Mouse (Mus musculus) stomach, embryonic 15.5 days (tissue): ENCODE results near the gene Mthfd2. TPM values are rescaled to one million over a fixed set of nuclear protein-coding genes. Genes with fewer than 3 reads are reported as not detected.

Experiments used
- ATAC-seq: fragments of 200-750 bp; cut with Nextera tagmentation; 2 replicates; pipeline ENCODE4 v1.8.0; 2017; ENCODE audit warnings: low read depth, moderate number of reproducible peaks, moderate TSS enrichment; ENCODE audit not compliant: insufficient read depth, low FRiP score
- H3K27ac ChIP-seq: fragments of 300-500 bp; sonication (generic); 2 replicates; pipeline ENCODE4 v1.5.1; 2015; ENCODE audit warnings: mild to moderate bottlenecking, inconsistent platforms
- H3K27me3 ChIP-seq: fragments of 300-500 bp; sonication (generic); replicated peaks from 2 replicates; pipeline ENCODE4 v1.6.1; 2015; ENCODE audit warnings: inconsistent platforms
- H3K36me3 ChIP-seq: fragments of 300-500 bp; sonication (generic); 2 replicates; pipeline ENCODE4 v1.6.1; 2015; ENCODE audit warnings: inconsistent platforms
- H3K4me1 ChIP-seq: fragments of 300-500 bp; sonication (generic); 2 replicates; pipeline ENCODE4 v1.6.1; 2015; ENCODE audit warnings: inconsistent platforms
- H3K4me2 ChIP-seq: fragments of 300-500 bp; sonication (generic); 2 replicates; pipeline ENCODE4 v1.6.1; 2015; ENCODE audit warnings: mild to moderate bottlenecking, inconsistent platforms
- H3K4me3 ChIP-seq: fragments of 300-500 bp; sonication (generic); replicated peaks from 2 replicates; pipeline ENCODE4 v1.5.1; 2015; ENCODE audit warnings: inconsistent platforms
- H3K9ac ChIP-seq: fragments of 300-500 bp; sonication (generic); 2 replicates; pipeline ENCODE4 v1.6.1; 2015; ENCODE audit warnings: inconsistent platforms
- H3K9me3 ChIP-seq: fragments of 300-500 bp; sonication (generic); 2 replicates; pipeline ENCODE4 v1.6.1; 2016; ENCODE audit warnings: inconsistent platforms
- WGBS: fragments of 180-500 bp; shearing (Covaris S2); methylation state at CpG from one replicate; pipeline ENCODE4 v1.1.7; 2015; 5-methylcytosine and 5-hydroxymethylcytosine counted together
- polyA plus RNA-seq: library from polyadenylated mRNA; unstranded; fragments of >200 nt; fragmentation: Nextera tagmentation; extraction: Ambion mirVana; gene quantifications from 2 replicates; pipeline ENCODE4 v1.2.1, GENCODE M21; 2015

Gene Mthfd2
- polyA plus RNA-seq, 1 experiment from 2014 or later = 42.0 TPM

DNA sequence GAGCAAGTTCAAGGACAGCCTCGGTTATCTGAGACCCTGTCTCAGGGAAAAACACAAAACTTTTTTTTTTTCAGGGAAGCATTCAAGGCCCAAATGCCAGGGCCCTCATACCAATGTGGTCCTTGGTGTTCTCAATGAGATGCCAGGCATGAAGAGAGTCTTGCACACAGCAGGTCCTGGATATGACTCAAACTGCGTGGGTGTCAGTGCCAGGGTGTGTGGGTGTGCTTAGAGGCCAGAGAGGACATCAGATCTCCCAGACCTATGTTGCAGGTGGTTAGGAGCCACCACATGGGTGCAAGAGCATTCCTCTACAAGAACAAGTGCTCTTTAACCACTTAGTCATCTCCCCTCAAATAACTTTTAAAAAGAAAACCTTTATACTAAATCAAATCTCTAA is 24.4 kb downstream of the Mthfd2 start:
- 82% methylated on average over 2 of the region's 2 CpGs for WGBS
- H3K4me3 ChIP-seq = no peak overlapping the region
- no peak overlapping the region for H3K9ac ChIP-seq
- H3K27ac ChIP-seq = no peak overlapping the region
- ATAC-seq = no peak
- no peak overlapping the region for H3K4me2 ChIP-seq
- H3K36me3 ChIP-seq = 0 out of 2 replicates have a peak, but pooled peaks cover 7% of the 10 kb centered on the region
- H3K27me3 ChIP-seq = no peaks in the 10 kb centered on the region
- no peaks in the 10 kb centered on the region for H3K4me1 ChIP-seq
- H3K9me3 ChIP-seq = no peaks in the 10 kb centered on the region

DNA sequence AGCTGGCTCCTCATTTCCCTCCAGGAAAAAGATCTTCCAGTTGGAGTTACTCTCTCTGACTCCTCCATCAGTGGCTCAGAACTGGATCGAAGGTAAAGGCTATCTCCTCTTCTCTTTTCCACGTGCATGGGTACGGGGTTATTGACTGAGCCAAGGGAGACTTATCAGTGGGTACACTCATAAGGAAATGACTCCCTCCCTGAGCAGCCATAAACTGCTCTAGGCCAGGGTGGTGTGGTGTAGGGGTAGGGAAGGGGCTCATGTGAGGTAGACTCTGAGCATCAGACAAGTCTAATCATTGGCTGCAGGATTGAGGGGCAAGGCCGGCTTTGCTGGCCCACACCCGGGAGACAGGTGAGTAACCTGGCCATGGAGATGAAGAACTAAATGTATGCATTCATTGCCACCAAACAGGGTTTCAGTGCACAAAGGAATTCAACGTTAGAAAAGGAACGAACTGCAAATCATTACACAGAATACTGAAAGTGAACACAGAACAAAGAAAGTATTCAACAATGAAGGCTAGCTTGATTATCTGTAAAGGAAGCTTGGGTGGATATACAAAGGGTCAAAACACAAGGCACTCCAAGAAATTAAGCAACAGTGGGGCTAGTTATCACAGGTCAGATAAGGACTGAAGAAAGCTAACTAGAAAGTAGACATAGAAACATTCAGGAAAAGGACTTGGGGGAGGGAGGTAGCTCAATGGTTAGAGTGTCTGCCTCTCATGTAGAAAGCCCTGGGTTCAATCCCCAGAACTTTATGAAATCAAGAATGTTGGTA is 25.1 kb downstream of the Mthfd2 start:
- no peak overlapping the region for H3K27ac ChIP-seq
- H3K4me1 ChIP-seq = no peaks in the 10 kb centered on the region
- WGBS = 68% methylated on average over 7 of the region's 7 CpGs
- no peak overlapping the region for H3K4me2 ChIP-seq
- H3K4me3 ChIP-seq = no peak overlapping the region
- 0 out of 2 replicates have a peak, but pooled peaks cover 3% of the 10 kb centered on the region for H3K36me3 ChIP-seq
- H3K9ac ChIP-seq = no peak overlapping the region
- H3K27me3 ChIP-seq = no peaks in the 10 kb centered on the region
- H3K9me3 ChIP-seq = no peaks in the 10 kb centered on the region
- peak; percentile 77 for ATAC-seq

DNA sequence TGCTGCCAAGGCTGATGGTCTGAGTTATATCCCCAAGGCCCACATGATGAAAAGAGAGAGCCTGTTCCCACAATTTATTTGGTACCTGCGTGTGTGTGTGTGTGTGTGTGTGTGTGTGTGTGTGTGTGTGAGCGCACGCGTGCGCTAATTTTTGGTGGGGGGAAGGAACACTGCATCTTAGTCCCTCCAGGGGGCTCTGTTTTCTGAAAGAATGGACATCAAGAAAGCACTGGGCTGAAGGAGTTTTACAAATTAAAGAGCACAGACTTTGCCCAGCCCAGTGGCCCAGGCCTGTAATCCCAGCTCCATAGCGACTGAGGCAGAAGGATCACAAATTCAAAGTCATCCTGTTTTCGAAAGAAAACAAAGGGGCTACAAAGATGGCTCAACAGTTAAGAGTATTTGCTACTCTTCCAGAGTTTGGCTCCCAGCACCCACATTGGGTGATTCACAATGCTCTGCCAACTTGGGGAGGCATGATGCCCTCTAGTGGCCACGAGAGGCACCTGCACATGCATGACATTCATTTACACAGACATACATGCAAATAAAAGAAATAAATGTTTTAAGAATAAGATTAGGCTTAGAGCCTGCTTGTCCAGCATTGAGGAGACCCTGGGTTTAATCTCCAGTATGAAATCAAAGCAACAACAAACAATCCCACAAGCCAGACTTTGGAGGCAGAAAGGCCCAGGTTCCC is 45.3 kb downstream of the Mthfd2 start:
- no peaks in the 10 kb centered on the region for H3K27me3 ChIP-seq
- 77% methylated on average over 8 of the region's 8 CpGs for WGBS
- no peak overlapping the region for H3K4me2 ChIP-seq
- no peaks in the 10 kb centered on the region for H3K4me1 ChIP-seq
- H3K9ac ChIP-seq = no peak overlapping the region
- no peaks in the 10 kb centered on the region for H3K36me3 ChIP-seq
- no peak overlapping the region for H3K4me3 ChIP-seq
- H3K27ac ChIP-seq = no peak overlapping the region
- no peak for ATAC-seq
- no peaks in the 10 kb centered on the region for H3K9me3 ChIP-seq

DNA sequence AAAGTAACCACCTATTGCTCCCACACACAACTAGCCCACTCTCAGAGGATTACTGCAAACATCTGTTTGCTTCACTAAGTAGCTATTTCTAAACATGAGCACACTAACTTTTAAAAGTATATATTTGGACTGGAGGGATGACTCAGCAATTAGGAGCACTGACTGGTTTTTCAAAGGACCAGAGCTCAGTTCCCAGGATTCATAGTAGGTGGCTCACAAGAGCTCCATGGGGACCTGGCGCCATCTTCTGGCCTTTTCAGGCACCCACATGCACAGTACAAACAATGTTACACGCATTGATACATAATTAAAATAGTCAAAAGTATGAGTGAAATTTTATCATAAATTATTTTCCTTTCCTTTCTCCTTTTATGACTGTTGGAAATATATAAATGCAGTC is 46.8 kb downstream of the Mthfd2 start:
- no peak for ATAC-seq
- no peak overlapping the region for H3K4me2 ChIP-seq
- no peaks in the 10 kb centered on the region for H3K27me3 ChIP-seq
- H3K9ac ChIP-seq = no peak overlapping the region
- H3K9me3 ChIP-seq = no peaks in the 10 kb centered on the region
- 27% methylated on average over 2 of the region's 2 CpGs for WGBS
- H3K4me3 ChIP-seq = no peak overlapping the region
- H3K36me3 ChIP-seq = no peaks in the 10 kb centered on the region
- H3K27ac ChIP-seq = no peak overlapping the region
- no peaks in the 10 kb centered on the region for H3K4me1 ChIP-seq

DNA sequence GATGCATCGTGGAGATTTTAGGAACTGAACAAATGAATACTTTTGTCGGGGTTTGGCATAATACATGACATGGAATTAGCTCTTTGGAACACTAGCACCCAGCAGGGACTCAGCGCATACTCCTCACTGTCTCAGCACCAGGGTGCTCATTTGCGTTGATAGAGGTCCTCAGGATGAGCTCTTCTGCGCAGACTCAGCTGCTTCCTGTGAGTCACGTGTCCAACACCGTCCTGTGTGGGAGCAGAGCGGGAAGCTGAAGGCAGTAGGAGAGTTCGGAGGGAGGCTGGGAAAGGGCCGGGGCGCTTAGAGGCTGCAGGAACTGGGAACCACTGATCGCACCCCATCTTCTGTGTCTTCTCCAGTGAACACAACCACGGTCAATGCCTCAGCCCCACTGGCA is 48.6 kb downstream of the Mthfd2 start:
- 73% methylated on average over 13 of the region's 13 CpGs for WGBS
- no peak for ATAC-seq
- no peak overlapping the region for H3K4me3 ChIP-seq
- H3K27me3 ChIP-seq = no peaks in the 10 kb centered on the region
- H3K4me2 ChIP-seq = no peak overlapping the region
- no peak overlapping the region for H3K27ac ChIP-seq
- no peaks in the 10 kb centered on the region for H3K4me1 ChIP-seq
- no peak overlapping the region for H3K9ac ChIP-seq
- H3K9me3 ChIP-seq = no peaks in the 10 kb centered on the region
- H3K36me3 ChIP-seq = no peaks in the 10 kb centered on the region

DNA sequence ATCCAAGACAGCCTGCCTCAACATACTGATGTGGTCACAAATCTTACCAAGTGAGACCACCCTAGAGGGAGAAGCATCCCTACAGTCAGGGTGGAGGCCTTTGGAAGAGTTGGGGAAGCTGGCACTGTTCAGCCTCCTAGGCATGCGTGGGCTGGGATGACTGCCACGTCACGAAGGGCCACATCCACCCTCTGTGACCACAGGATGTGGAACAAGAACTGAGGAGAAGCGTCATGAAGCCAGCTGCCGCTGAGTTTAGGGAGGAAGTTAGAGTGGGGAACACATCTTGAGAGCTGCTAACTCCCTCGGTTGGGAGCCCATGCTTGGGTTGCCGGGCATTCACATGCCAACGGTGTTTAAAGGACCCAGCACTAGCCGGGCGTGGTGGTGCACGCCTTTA is 52.0 kb downstream of the Mthfd2 start:
- no peaks in the 10 kb centered on the region for H3K36me3 ChIP-seq
- WGBS = 82% methylated on average over 11 of the region's 11 CpGs
- no peak overlapping the region for H3K4me2 ChIP-seq
- H3K27me3 ChIP-seq = no peaks in the 10 kb centered on the region
- no peaks in the 10 kb centered on the region for H3K4me1 ChIP-seq
- H3K9me3 ChIP-seq = no peaks in the 10 kb centered on the region
- no peak overlapping the region for H3K9ac ChIP-seq
- no peak for ATAC-seq
- no peak overlapping the region for H3K4me3 ChIP-seq
- H3K27ac ChIP-seq = no peak overlapping the region

DNA sequence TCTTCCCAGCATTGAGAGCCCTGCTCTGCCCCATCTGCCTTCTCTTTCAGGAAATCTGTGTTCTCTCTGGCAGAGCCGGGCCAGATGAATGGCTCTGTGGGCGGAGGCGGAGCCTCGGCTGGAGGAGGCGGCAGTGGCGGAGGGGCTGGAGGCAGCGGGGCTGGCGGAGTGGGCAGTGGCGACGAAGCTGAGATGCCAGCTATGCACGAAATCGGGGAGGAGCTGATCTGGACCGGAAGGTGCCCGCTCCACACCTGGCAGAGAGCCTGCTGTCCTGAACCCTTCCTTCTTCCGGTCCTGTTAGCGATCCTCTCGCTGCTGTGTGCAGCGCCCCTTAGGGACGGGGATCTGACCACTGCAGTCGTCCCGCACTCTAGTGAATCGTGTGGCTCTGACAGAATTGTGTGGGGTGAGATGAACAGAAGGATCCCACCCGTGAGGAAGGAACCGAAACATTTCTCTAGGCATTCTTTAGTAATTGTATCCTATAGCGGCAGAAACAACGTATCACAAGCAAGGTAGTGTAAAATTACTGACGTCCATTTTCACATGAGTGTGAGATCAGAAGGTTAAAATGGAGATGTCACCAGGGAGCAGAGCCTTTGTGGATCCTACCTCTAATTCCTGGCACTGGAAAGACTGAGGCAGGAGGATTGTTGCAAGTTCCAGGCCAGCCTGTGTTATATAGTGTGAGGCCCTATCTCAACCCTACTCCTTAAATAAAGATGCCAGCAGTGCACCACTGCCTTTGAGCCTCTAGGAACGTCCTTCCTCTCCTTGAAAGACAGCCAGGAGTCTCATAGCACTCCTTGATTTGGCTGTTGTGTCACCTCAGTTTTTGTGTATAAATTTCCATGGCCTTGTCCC is 57.3 kb downstream of the Mthfd2 start:
- Histone ChIP-seq H3K4me3 (peak overlapping the region; percentile 50), H3K4me2 (peak overlapping the region; percentile 60), H3K36me3 (no peaks in the 10 kb centered on the region), H3K27me3 (no peaks in the 10 kb centered on the region), H3K9me3 (no peaks in the 10 kb centered on the region), H3K9ac (peak overlapping the region; percentile 16; the same call in 1 of the 2 replicates), H3K27ac (peak overlapping the region; percentile 46; the same call in 1 of the 2 replicates), H3K4me1 (no peaks in the 10 kb centered on the region)
- peak; percentile 88 for ATAC-seq
- 2% methylated on average over 28 of the region's 28 CpGs for WGBS

DNA sequence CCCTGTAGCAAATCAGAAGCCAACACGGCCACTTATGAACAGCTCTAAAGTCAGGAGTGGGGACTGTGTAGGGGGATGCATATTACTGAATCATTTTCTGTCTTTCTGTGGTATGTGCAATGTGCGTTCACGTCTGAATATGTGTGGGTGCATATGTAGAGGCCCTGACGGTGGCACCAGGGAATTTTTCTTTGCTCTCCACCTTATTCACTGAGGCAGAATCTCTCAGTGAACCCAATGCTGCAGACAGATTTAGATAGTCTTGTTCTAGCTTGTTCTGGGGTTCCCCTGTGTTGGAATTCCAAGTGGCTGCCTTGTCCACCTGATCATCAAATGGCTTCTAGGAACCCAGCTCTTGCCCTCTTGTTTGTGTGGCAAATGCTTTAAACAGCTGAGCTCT is 58.1 kb downstream of the Mthfd2 start:
- Histone ChIP-seq H3K4me3 (no peak overlapping the region), H3K9ac (no peak overlapping the region), H3K36me3 (no peaks in the 10 kb centered on the region), H3K9me3 (no peaks in the 10 kb centered on the region), H3K4me2 (peak overlapping the region; percentile 60), H3K4me1 (no peaks in the 10 kb centered on the region), H3K27ac (no peak overlapping the region), H3K27me3 (no peaks in the 10 kb centered on the region)
- no peak for ATAC-seq
- 61% methylated on average over 4 of the region's 4 CpGs for WGBS

DNA sequence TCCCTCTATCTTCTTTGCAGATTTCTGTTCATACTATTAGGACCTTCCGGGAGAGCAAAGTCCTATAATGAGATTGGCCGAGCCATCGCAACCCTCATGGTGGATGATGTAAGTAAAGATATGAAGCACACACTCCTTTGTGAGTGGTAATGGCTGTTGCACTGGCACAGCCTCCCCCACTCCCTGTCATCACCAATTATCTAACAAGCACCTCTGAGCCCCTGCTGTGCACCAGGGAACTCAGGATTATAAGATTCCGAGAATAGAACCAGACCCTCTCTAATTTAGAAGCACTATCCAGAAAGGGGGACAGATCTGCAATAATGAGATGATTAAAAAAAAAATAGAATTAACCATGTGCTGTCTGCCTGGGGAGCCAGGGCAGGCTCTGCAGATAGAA is 60.1 kb downstream of the Mthfd2 start:
- Histone ChIP-seq H3K4me1 (no peaks in the 10 kb centered on the region), H3K4me2 (no peak overlapping the region), H3K9me3 (no peaks in the 10 kb centered on the region), H3K9ac (no peak overlapping the region), H3K36me3 (no peaks in the 10 kb centered on the region), H3K27me3 (no peaks in the 10 kb centered on the region), H3K27ac (no peak overlapping the region), H3K4me3 (no peak overlapping the region)
- 84% methylated on average over 4 of the region's 4 CpGs for WGBS
- ATAC-seq = no peak

DNA sequence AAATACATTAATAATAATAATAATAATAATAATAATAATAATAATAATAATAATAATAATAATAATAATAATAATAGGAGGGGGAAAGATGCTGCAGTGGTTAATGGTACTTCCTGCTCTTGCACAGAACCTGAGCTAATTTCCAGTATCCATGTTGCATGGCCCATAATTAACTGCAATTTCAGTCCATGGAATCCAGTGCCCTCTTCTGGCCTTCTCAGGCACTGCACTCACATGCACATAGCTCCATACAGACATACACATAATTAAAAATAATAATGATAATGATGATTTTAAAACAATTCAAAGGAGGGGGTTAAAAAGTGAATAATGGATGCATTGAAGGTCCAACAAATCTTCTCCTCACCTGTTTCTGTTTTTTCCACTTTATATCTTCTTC is 60.5 kb downstream of the Mthfd2 start:
- Histone ChIP-seq H3K36me3 (no peaks in the 10 kb centered on the region), H3K4me3 (no peak overlapping the region), H3K4me1 (no peaks in the 10 kb centered on the region), H3K27me3 (no peaks in the 10 kb centered on the region), H3K9me3 (no peaks in the 10 kb centered on the region), H3K4me2 (no peak overlapping the region), H3K9ac (no peak overlapping the region), H3K27ac (no peak overlapping the region)
- ATAC-seq = no peak

DNA sequence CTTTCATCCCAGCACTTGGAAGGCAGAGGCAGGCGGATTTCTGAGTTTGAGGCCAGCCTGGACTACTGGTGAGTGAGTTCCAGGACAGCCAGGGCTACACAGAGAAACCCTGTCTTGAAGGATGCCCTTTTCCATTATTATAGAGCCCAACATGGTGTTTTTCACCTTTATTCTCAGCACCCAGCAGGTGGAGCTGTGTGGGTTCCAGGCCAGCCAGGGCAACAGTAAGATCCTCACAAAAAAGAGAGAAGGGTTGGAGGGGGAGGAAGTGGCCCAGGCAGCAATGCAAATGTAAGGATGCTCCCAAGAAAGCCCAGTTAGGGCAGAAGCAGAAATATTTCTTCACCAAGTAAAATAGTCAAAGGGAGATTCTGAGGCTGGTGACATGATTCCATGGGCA is 61.2 kb downstream of the Mthfd2 start:
- no peaks in the 10 kb centered on the region for H3K4me1 ChIP-seq
- no peak overlapping the region for H3K9ac ChIP-seq
- no peaks in the 10 kb centered on the region for H3K9me3 ChIP-seq
- WGBS = 73% methylated on average over 1 of the region's 1 CpGs
- no peak overlapping the region for H3K4me3 ChIP-seq
- no peak overlapping the region for H3K27ac ChIP-seq
- ATAC-seq = no peak
- no peaks in the 10 kb centered on the region for H3K36me3 ChIP-seq
- no peak overlapping the region for H3K4me2 ChIP-seq
- H3K27me3 ChIP-seq = no peaks in the 10 kb centered on the region
